Mouse (Mus musculus): Measurements from ENCODE around the gene D1Pas1. TPM values are rescaled to one million over a fixed set of nuclear protein-coding genes. Genes with fewer than 3 reads are reported as not detected.

D1Pas1 gene
- total RNA-seq, 1 experiment from 2014 or later: not detected

- no peak for ATAC-seq (replicated peaks in 1 of 2; ENCODE audit: insufficient read depth in 1 of 2, low FRiP score in 2 of 2, low TSS enrichment in 1 of 2, low read depth in 1 of 2, poor library complexity in 2 of 2, severe bottlenecking in 2 of 2)
These were observed 52.8 kb downstream of the D1Pas1 start for GRCm38 (mm10) chr1:187020011-187020410.

Other genes starting within 250 kb of the D1Pas1 start
- gene Rrp15, start 218.1 kb upstream of the D1Pas1 start, total RNA-seq (2017): 100 and 144 TPM in 2 replicates
- not detected in 2 replicates for gene Spata17, start 248.0 kb downstream of the D1Pas1 start, total RNA-seq (2017)
- gene Gpatch2, start 248.1 kb downstream of the D1Pas1 start, total RNA-seq (2017): 27.2 and 39.3 TPM in 2 replicates

Data from hematopoietic stem cell, adult 5-6 weeks (primary cell).